Mouse (Mus musculus) midbrain, embryonic 13.5 days (tissue): Measurements from ENCODE around the gene Doc2g. TPM values are rescaled to one million over a fixed set of nuclear protein-coding genes. Genes with fewer than 3 reads are reported as not detected.
A peak's percentile ranks its signal among the peaks of the same experiment; 100 is the strongest.
"Not testable (repeated sequence)": the region's sequence is repeated elsewhere in the genome, so short reads cannot be mapped to it uniquely, and the experiment has no call there.

Experiments
- ATAC-seq: fragments of 200-750 bp; cut with Nextera tagmentation; 2 replicates; pipeline ENCODE4 v1.8.0; 2017; ENCODE audit warnings: mild to moderate bottlenecking, moderate TSS enrichment, moderate library complexity
- H3K27ac ChIP-seq: fragments of 300-500 bp; sonication (generic); 2 replicates; pipeline ENCODE4 v1.5.1; 2015; ENCODE audit warnings: inconsistent platforms, mild to moderate bottlenecking, moderate library complexity
- H3K27me3 ChIP-seq: fragments of 300-500 bp; sonication (generic); 2 replicates; pipeline ENCODE4 v1.6.1; 2015; ENCODE audit warnings: mild to moderate bottlenecking, inconsistent platforms
- H3K36me3 ChIP-seq: fragments of 300-500 bp; sonication (generic); 2 replicates; pipeline ENCODE4 v1.6.1; 2015; ENCODE audit warnings: mild to moderate bottlenecking, inconsistent platforms
- H3K4me1 ChIP-seq: fragments of 300-500 bp; sonication (generic); replicated peaks from 2 replicates; pipeline ENCODE4 v1.6.1; 2015; ENCODE audit warnings: inconsistent platforms
- H3K4me2 ChIP-seq: fragments of 300-500 bp; sonication (generic); replicated peaks from 2 replicates; pipeline ENCODE4 v1.6.1; 2015; ENCODE audit warnings: moderate library complexity, mild to moderate bottlenecking, inconsistent platforms
- H3K4me3 ChIP-seq: fragments of 300-500 bp; sonication (generic); replicated peaks from 2 replicates; pipeline ENCODE4 v1.5.1; 2015; ENCODE audit warnings: mild to moderate bottlenecking, inconsistent platforms
- H3K9ac ChIP-seq: fragments of 300-500 bp; sonication (generic); replicated peaks from 2 replicates; pipeline ENCODE4 v1.6.1; 2015; ENCODE audit warnings: mild to moderate bottlenecking, inconsistent platforms
- H3K9me3 ChIP-seq: fragments of 300-500 bp; sonication (generic); 2 replicates; pipeline ENCODE4 v1.6.1; 2016; ENCODE audit warnings: mild to moderate bottlenecking, inconsistent platforms
- WGBS: fragments of 180-500 bp; shearing (Covaris S2); methylation state at CpG from one replicate; pipeline ENCODE4 v1.1.7; 2015; 5-methylcytosine and 5-hydroxymethylcytosine counted together
- polyA plus RNA-seq: library from polyadenylated mRNA; unstranded; fragments of >200 nt; fragmentation: Nextera tagmentation; extraction: Ambion mirVana; gene quantifications from 2 replicates; pipeline ENCODE4 v1.2.1, GENCODE M21; 2015

Gene Doc2g
- polyA plus RNA-seq, 1 experiment from 2014 or later = 7.8 TPM

DNA sequence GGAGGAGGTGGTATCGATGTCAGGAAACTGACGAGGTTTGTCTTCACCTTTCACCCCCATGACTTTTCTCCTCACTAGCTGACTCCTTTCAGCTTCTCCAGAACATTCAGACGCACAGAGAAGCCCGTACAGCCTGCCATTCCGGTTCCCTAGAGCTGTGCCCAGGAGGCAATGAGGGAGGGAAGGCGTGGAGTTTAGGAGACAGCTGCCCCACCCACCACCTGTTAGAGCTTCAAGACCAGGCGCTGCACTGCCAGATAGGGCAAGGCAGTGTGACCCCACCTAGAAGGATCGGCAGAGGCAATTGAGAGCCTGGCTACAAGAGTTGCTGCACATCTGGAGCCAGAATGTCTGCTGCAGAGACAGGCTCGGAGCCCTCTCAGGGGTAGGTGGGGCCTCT lies 30.9 kb upstream of the Doc2g start, which contains the start of gene Aldh3b2:
TSS of gene Aldh3b2 (plus strand) at position 100 of the 400 bp plus-strand sequence.
- WGBS = 57% methylated on average over 9 of the region's 9 CpGs
- Histone ChIP-seq H3K36me3 (no peaks in the 10 kb centered on the region), H3K4me2 (no peak within 1 kb of the TSS), H3K9ac (no peak within 1 kb of the TSS), H3K4me3 (no peak within 1 kb of the TSS), H3K27ac (no peak within 1 kb of the TSS), H3K27me3 (no peaks in the 10 kb centered on the region), H3K9me3 (no peaks in the 10 kb centered on the region), H3K4me1 (no peaks in the 10 kb centered on the region)
- no peak for ATAC-seq

DNA sequence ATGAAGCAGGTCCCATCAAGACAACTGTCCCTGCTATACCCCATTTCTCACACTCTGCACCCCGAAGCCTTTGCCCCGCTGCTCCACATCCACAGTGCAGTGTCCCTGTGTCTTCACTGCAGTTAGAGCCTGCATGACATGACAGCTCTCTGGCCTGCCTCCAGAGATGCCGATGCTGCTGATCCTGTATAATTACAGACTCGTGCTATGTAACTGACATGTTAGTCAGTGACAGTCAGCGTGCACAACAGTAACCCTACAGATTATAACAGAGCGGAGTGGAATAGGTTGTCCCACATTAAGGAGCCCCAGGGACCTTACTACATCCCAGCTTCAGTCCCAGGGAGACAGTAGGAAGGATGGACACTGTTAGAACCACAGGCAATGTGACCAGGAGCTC lies 28.5 kb upstream of the Doc2g start:
- not testable (repeated sequence) for H3K27ac ChIP-seq, H3K9ac ChIP-seq, ATAC-seq, H3K9me3 ChIP-seq, H3K4me2 ChIP-seq, H3K36me3 ChIP-seq, H3K4me1 ChIP-seq, H3K4me3 ChIP-seq, H3K27me3 ChIP-seq
- WGBS = 77% methylated on average over 6 of the region's 6 CpGs

DNA sequence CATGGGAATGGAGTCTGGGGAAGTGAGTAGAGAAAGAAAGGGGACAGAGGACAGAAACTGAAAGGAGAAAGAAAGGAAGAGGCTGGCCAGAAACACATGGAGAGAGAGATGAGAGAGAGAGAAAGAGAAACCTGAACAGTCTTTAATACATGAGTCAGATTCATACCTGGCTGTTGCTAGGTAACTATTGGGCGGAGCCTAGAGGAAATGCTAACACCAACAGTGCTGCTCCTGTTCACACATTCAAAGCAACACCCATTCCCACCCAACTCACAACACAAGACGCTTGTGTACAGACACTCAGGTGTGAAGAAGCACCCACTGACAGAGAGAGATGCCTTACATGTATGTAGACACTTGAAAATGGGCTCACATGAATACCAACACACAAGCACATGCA lies 27.2 kb upstream of the Doc2g start:
- Histone ChIP-seq H3K4me1 (0 out of 2 replicates have a peak, but pooled peaks cover 3% of the 10 kb centered on the region), H3K27ac (no peak overlapping the region), H3K9ac (no peak overlapping the region), H3K36me3 (no peaks in the 10 kb centered on the region), H3K4me3 (no peak overlapping the region), H3K9me3 (no peaks in the 10 kb centered on the region), H3K27me3 (no peaks in the 10 kb centered on the region), H3K4me2 (no peak overlapping the region)
- ATAC-seq = no peak
- WGBS = 76% methylated on average over 2 of the region's 2 CpGs

DNA sequence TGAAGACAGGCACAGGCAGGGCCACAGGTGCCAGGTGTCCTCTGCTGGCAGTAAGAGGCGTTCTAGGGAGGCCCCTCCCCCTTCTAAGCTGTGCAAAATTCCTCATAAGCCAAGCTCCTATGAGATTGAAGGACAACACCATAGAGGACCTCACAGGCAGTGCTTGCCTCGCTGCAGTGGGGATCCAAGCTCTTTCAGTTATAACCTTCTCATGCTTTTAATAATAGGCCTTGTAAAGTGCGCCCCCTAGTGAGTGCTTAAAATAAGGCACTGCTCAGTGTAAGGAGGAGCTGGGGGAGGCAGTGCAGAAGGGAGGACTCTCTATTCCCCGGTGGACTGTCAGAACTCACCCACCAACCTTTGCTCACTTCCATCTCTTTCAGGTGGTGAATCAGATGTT lies 22.8 kb upstream of the Doc2g start:
- no peaks in the 10 kb centered on the region for H3K27me3 ChIP-seq
- 17% methylated on average over 4 of the region's 4 CpGs for WGBS
- no peaks in the 10 kb centered on the region for H3K9me3 ChIP-seq
- H3K27ac ChIP-seq = no peak overlapping the region
- no peaks in the 10 kb centered on the region for H3K36me3 ChIP-seq
- H3K9ac ChIP-seq = no peak overlapping the region
- peak; percentile 79 for ATAC-seq
- H3K4me2 ChIP-seq = no peak overlapping the region
- H3K4me3 ChIP-seq = no peak overlapping the region
- H3K4me1 ChIP-seq = peaks cover 11% of the 10 kb centered on the region

DNA sequence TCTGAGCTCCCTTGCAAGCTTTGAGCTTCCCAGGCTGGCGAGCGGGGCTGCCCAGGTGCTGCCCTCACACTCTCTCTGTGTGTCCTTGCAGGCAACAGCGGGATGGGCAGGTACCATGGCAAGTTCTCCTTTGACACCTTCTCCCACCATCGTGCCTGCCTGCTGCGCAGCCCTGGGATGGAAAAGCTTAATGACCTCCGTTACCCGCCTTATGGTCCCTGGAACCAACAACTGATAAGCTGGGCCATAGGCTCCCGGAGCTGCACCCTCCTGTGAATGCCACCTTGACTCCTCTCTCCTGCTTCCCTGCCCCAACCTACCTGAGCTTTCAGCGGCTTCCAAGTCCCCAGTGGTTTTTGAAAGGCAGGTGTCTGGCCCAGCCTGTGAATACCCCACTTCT lies 22.2 kb upstream of the Doc2g start:
- H3K4me3 ChIP-seq = no peak overlapping the region
- H3K27me3 ChIP-seq = no peaks in the 10 kb centered on the region
- H3K4me2 ChIP-seq = no peak overlapping the region
- no peaks in the 10 kb centered on the region for H3K9me3 ChIP-seq
- no peak overlapping the region for H3K27ac ChIP-seq
- peaks cover 15% of the 10 kb centered on the region for H3K4me1 ChIP-seq
- H3K36me3 ChIP-seq = no peaks in the 10 kb centered on the region
- 80% methylated on average over 9 of the region's 9 CpGs for WGBS
- H3K9ac ChIP-seq = no peak overlapping the region
- ATAC-seq = no peak

DNA sequence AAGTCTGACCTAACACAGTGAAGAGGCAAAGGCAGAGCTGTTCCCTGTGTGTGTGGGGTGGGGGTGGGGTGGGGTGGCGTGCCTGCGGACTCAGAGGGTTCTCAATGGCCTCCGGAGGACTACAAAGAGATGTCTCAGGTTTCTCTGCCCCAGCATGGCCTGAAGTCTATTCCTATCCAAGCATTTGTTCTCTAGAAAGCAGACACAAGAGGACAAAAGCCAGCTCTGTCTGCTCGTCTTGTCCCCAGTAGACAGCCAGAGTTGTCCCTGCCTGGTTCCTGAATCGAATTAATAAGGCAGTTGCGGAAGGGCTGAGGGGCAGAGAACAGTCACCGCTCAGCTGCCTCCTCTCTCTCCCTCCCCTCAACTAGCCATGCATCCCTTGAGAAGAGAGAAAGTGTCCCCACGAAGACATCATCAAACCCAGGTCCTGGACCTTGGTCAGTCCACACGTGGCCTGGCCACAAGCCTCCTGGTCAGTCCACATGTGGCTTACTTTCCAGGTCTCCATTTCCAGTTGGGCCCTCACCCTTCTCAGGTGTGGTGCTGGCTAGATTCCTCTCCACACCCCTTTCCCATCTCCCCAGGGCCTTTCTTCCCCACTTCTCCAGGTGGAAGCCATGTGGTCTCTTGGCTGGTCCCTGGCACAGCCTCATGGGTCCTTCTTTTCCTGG lies 19.4 kb upstream of the Doc2g start:
- H3K36me3 ChIP-seq = no peaks in the 10 kb centered on the region
- H3K4me3 ChIP-seq = no peak overlapping the region
- no peak overlapping the region for H3K4me2 ChIP-seq
- H3K9me3 ChIP-seq = 0 out of 2 replicates have a peak, but pooled peaks cover under 1% of the 10 kb centered on the region
- WGBS = 26% methylated on average over 9 of the region's 9 CpGs
- peaks cover 15% of the 10 kb centered on the region for H3K4me1 ChIP-seq
- no peak for ATAC-seq
- H3K27me3 ChIP-seq = no peaks in the 10 kb centered on the region
- no peak overlapping the region for H3K27ac ChIP-seq
- H3K9ac ChIP-seq = no peak overlapping the region

DNA sequence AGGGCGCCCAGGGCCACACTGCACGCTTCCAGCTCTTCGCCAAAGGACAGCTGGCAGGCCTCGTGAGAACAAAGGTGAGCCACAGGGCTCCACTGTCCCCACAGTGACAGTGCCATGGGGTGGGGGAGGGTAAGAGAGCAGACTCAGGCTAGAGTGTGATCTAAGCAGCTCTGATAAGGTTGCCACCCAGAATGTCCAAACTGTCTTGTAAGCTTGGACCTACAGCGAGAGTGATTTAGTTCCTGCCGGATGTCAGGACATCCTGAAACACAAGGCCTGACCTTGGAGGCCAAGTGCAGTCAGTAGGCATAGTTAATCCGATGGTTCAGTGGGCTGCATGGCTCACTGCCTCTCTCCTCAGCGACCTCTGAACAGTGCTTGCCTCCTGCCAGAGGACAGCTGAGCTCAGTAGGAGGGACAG lies 17.8 kb upstream of the Doc2g start:
- 12% methylated on average over 8 of the region's 8 CpGs for WGBS
- Histone ChIP-seq H3K9ac (no peak overlapping the region), H3K4me2 (no peak overlapping the region), H3K9me3 (peaks cover 3% of the 10 kb centered on the region; the same call in 1 of the 2 replicates), H3K4me3 (no peak overlapping the region), H3K36me3 (no peaks in the 10 kb centered on the region), H3K27ac (no peak overlapping the region), H3K4me1 (peaks cover 13% of the 10 kb centered on the region), H3K27me3 (no peaks in the 10 kb centered on the region)
- ATAC-seq = no peak

DNA sequence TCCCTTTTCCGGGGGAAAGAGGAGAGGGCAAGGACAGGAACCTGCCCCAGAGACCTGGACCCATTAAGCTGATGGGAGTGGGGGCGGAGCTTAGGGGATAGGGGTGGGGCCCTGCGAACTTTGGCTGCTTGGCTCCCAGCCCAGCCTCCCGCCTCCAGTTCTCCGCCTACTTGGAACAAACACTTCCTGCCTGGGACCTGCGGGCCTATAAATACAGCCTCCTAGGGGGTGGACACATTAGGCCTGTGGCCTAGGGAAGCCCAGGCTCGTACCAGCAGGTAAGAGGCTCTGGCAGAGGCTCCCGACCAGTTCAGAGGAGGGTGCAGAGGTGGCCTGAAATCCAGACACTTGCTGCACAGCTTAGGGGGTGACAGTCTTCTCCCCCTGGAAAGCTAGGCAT lies 16.8 kb upstream of the Doc2g start, which contains the start of gene Acy3:
TSS of gene Acy3 (plus strand) at position 237 of the 400 bp plus-strand sequence.
- H3K9me3 ChIP-seq = peaks cover 3% of the 10 kb centered on the region; the same call in 1 of the 2 replicates
- WGBS = 19% methylated on average over 8 of the region's 8 CpGs
- H3K4me3 ChIP-seq = no peak within 1 kb of the TSS
- no peak for ATAC-seq
- H3K9ac ChIP-seq = no peak within 1 kb of the TSS
- H3K27ac ChIP-seq = no peak within 1 kb of the TSS
- no peaks in the 10 kb centered on the region for H3K27me3 ChIP-seq
- peaks cover 13% of the 10 kb centered on the region for H3K4me1 ChIP-seq
- no peak within 1 kb of the TSS for H3K4me2 ChIP-seq
- no peaks in the 10 kb centered on the region for H3K36me3 ChIP-seq

DNA sequence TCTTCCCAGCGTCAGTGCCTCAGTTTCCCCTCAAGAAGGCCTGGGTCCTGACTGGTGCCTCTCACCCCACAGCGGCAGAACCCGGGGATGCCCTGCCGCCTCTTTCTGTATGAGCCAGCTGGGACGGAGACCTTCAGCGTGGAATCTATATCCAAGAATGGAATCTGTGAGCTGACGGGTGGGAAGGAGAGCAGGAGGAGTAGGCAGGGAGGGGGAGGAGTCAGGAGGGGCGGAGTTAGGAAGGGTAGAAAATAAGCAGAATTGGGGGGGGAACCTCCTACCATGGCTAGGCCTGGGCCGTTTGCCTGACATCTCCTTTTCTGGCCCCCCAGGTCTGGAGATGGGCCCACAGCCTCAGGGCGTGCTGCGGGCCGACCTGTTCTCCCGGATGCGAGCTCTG lies 15.0 kb upstream of the Doc2g start:
- Histone ChIP-seq H3K36me3 (no peaks in the 10 kb centered on the region), H3K27ac (no peak overlapping the region), H3K4me3 (no peak overlapping the region), H3K27me3 (no peaks in the 10 kb centered on the region), H3K9ac (no peak overlapping the region), H3K4me1 (peaks cover 13% of the 10 kb centered on the region), H3K9me3 (peaks cover 3% of the 10 kb centered on the region; the same call in 1 of the 2 replicates), H3K4me2 (no peak overlapping the region)
- ATAC-seq = no peak
- 91% methylated on average over 14 of the region's 14 CpGs for WGBS

DNA sequence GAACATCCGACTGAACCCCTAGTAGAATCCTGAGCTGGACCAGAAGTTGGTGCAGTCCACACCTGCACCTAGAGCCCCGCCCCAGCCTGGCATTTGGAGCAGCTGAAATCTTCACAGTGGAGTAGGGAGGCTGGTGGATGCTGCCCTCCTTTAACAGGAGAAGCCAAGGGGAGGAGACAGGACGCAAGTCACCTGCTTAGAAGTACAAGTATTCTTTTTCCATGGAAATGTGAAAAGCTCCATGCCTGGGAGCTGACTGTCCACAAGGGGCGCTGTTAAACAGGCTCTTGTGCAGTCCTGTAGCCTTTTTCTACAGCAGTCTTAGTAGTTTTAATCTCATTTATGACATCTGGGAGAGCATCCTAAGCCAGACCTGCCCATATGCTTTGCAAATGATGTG lies 14.4 kb upstream of the Doc2g start:
- Histone ChIP-seq H3K36me3 (no peaks in the 10 kb centered on the region), H3K4me2 (no peak overlapping the region), H3K9ac (no peak overlapping the region), H3K27ac (no peak overlapping the region), H3K4me3 (no peak overlapping the region), H3K9me3 (peaks cover 3% of the 10 kb centered on the region; the same call in 1 of the 2 replicates), H3K27me3 (no peaks in the 10 kb centered on the region), H3K4me1 (peaks cover 13% of the 10 kb centered on the region)
- 80% methylated on average over 4 of the region's 4 CpGs for WGBS
- ATAC-seq = no peak

DNA sequence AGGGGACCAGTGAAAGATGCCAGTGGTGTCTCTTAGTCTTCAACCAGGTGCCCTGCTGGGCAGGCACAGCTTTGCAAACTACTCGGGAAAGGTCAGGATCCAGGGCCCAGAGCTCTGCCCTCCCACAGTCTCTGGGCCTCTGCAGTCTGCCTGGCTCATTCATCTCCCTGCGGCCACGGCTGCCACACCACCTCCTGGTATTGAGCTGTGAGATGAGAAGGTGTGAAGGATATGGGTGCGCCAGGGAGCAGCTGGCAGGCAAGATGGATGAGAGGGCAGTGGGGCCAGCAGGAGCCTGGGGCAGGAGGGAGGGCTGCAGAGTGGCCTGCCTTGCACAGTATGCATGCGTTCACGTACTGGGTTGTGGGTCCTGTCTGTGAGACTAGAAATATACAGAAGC lies 12.3 kb upstream of the Doc2g start:
- no peaks in the 10 kb centered on the region for H3K36me3 ChIP-seq
- H3K4me3 ChIP-seq = no peak overlapping the region
- no peaks in the 10 kb centered on the region for H3K4me1 ChIP-seq
- no peak overlapping the region for H3K9ac ChIP-seq
- ATAC-seq = no peak
- H3K9me3 ChIP-seq = peaks cover 3% of the 10 kb centered on the region; the same call in 1 of the 2 replicates
- H3K27ac ChIP-seq = no peak overlapping the region
- 80% methylated on average over 6 of the region's 6 CpGs for WGBS
- no peak overlapping the region for H3K4me2 ChIP-seq
- no peaks in the 10 kb centered on the region for H3K27me3 ChIP-seq

DNA sequence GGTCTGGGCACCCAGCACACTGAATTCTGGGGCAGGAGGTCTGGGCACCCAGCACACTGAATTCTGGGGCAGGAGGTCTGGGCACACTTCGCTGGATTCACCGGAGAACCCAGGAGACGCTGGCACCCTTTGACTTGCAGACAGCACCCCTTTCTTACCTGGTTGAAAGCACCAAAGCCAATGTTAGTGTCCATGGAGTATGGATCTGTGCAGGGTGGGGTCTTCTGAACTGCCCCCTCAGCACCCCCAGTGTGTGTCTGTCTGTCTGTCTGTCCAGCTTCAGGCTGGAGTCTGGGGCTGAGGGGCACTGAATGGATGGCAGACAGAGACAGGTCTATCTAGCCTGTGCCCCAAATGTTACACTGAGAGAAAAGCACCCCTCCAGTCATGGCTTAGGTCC lies 11.6 kb upstream of the Doc2g start:
- H3K27me3 ChIP-seq = no peaks in the 10 kb centered on the region
- 94% methylated on average over 3 of the region's 3 CpGs for WGBS
- H3K9ac ChIP-seq = no peak overlapping the region
- no peak for ATAC-seq
- H3K9me3 ChIP-seq = peaks cover 3% of the 10 kb centered on the region; the same call in 1 of the 2 replicates
- no peaks in the 10 kb centered on the region for H3K4me1 ChIP-seq
- no peak overlapping the region for H3K4me2 ChIP-seq
- no peaks in the 10 kb centered on the region for H3K36me3 ChIP-seq
- no peak overlapping the region for H3K27ac ChIP-seq
- no peak overlapping the region for H3K4me3 ChIP-seq

DNA sequence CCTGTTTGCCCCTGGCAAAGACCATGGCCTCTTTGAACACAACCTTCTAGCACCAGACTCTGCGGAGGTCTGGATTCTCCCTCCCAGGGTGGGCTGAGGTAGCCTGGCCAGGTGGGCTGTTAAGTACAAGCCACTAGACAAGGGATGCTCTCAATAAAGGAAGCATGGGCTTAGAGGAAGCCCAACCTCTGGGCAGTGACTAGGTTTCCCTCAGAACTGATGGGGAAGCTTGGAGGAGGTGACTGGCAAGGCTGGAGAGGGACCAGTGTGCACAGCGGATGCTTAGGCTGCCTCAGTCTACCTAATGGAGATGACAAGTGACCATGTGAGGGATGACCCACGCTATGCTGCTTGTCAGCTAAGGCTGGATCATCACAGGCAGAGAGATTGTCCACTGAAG lies 11.1 kb upstream of the Doc2g start:
- H3K4me1 ChIP-seq = no peaks in the 10 kb centered on the region
- H3K9me3 ChIP-seq = peaks cover 3% of the 10 kb centered on the region; the same call in 1 of the 2 replicates
- H3K4me2 ChIP-seq = no peak overlapping the region
- H3K9ac ChIP-seq = no peak overlapping the region
- H3K27me3 ChIP-seq = no peaks in the 10 kb centered on the region
- WGBS = 83% methylated on average over 3 of the region's 3 CpGs
- no peak overlapping the region for H3K4me3 ChIP-seq
- ATAC-seq = no peak
- no peaks in the 10 kb centered on the region for H3K36me3 ChIP-seq
- no peak overlapping the region for H3K27ac ChIP-seq
